Mouse (Mus musculus) lung, adult 2 months (tissue): ENCODE data around the gene Reps2.

Experiments used
- CTCF ChIP-seq: fragments of 200-500 bp; IDR thresholded peaks from 2 replicates; pipeline ENCODE4 v1.5.1; 2011; ENCODE audit warnings: mild to moderate bottlenecking, low read length, control low read depth; ENCODE audit not compliant: insufficient read depth
- POLR2A ChIP-seq: fragments of 200-500 bp; IDR thresholded peaks from 2 replicates; pipeline ENCODE4 v1.6.1; 2011; ENCODE audit warnings: low read depth, mild to moderate bottlenecking, control low read depth, low read length, borderline replicate concordance; ENCODE audit errors: extremely low read depth

DNA sequence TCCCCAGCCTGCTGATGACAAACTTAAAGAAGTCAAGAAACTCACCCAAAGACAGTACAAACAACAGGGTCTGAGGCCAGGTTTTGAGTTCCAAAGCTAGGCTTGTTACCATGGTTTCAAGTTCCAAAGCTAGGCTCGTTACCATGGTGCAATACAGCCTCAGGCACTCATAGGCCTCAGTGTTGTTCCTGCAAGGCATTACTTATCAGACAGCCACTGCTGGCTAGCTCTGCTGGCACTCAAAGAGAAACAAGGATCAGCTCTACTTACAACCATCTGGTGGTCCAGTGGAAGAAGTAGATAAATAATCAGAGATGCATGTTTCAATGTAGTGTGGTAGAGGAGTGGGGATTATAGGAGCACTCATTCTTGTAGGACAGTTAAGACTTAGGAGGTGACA, 200.5 kb downstream of the Reps2 start:
- TF ChIP-seq POLR2A (no peak), CTCF (no peak)
